Mouse (Mus musculus) spleen, adult 2 months (tissue): ENCODE data around the gene Rad1.

Experiments used
- CTCF ChIP-seq: fragments of 200-500 bp; IDR thresholded peaks from 2 replicates; pipeline ENCODE4 v1.5.1; 2011; ENCODE audit warnings: mild to moderate bottlenecking, inconsistent platforms; ENCODE audit not compliant: insufficient read depth, insufficient read length, insufficient replicate concordance; ENCODE audit errors: extremely low read depth
- POLR2A ChIP-seq: fragments of 200-500 bp; IDR thresholded peaks from 2 replicates; pipeline ENCODE4 v1.6.1; 2011; ENCODE audit warnings: low read depth, low read length, inconsistent platforms

- TF ChIP-seq CTCF: peak; percentile 36; the same call in 1 of the 2 replicates
- TF ChIP-seq POLR2A: no peak
Measured at GRCm38 (mm10) chr15:10500838-10501719, 15.3 kb downstream of the Rad1 start.
